ENCODE assay signal across 8 mouse cellular contexts in the genomic region with DNA sequence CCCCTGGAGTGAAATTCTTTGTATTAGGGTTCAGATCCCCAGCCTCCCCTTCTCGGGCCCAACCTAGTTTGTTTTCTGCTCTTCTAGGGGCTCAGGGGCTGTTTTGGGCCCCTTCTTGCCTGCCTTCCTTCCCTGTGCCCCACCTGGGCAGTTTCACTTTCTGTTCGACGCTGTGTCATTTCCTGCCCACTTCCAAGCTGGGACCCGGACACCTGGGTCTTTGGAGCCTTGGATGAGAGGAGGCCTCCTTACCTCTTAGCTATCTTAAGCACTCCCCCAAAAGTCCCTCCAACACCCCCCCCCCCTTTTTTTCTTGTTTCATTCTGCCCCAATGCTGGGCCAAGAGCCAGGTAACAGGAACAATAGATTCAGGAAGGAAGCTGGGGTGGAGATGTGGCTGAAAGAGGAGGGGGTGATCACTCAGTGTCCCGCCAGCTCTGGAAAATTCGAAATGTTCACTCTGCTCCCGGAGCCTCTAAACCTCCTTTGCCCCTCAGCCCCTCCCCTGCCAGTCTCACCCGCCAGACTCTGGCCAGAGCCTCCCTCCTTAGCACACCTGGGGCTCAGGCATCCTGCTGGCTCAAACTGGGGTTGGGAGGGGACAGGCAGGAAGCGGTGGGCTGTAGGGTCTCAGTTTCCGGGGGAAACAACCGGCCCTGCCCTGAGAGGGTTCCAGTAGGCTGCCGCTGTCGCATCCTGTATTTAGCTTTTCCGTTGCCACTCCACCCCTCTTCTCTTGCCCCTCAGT. TPM values are rescaled to one million over a fixed set of nuclear protein-coding genes. Genes with fewer than 3 reads are reported as not detected.
A peak's percentile ranks its signal among the peaks of the same experiment; 100 is the strongest.
DNase-seq lines count a peak whose midpoint lies in the region; ATAC-seq lines count a peak whose summit lies in the region.

No protein-coding gene starts in this region.

- peaks cover 38% of the 10 kb centered on the region for H3K36me3 ChIP-seq in forebrain, embryonic 13.5 days (ENCODE audit: poor library complexity, severe bottlenecking)
- H3K36me3 ChIP-seq in hindbrain, embryonic 15.5 days: peaks cover 25% of the 10 kb centered on the region
- peaks cover 31% of the 10 kb centered on the region for H3K36me3 ChIP-seq in liver, embryonic 12.5 days

- H3K4me1 ChIP-seq in forebrain, embryonic 13.5 days: peaks cover 31% of the 10 kb centered on the region
- peaks cover 35% of the 10 kb centered on the region for H3K4me1 ChIP-seq in hindbrain, embryonic 15.5 days (replicated peaks)
- peaks cover 51% of the 10 kb centered on the region for H3K4me1 ChIP-seq in liver, embryonic 12.5 days

- no peaks in the 10 kb centered on the region for H3K9me3 ChIP-seq in forebrain, embryonic 13.5 days (replicated peaks)
- no peaks in the 10 kb centered on the region for H3K9me3 ChIP-seq in hindbrain, embryonic 15.5 days
- no peaks in the 10 kb centered on the region for H3K9me3 ChIP-seq in liver, embryonic 12.5 days (replicated peaks)

- WGBS in forebrain, embryonic 13.5 days: 37% methylated on average over 14 of the region's 14 CpGs
- WGBS in hindbrain, embryonic 15.5 days: 38% methylated on average over 14 of the region's 14 CpGs
- 12% methylated on average over 14 of the region's 14 CpGs for WGBS in liver, embryonic 12.5 days (ENCODE audit: insufficient replicate concordance)

- H3K4me2 ChIP-seq in forebrain, embryonic 13.5 days: peak overlapping the region; percentile 98
- H3K4me2 ChIP-seq in hindbrain, embryonic 15.5 days: peak overlapping the region; percentile 82
- peak overlapping the region; percentile 95 for H3K4me2 ChIP-seq in liver, embryonic 12.5 days

- H3K27me3 ChIP-seq in forebrain, embryonic 13.5 days: no peaks in the 10 kb centered on the region
- H3K27me3 ChIP-seq in hindbrain, embryonic 15.5 days: no peaks in the 10 kb centered on the region
- H3K27me3 ChIP-seq in liver, embryonic 12.5 days (replicated peaks): no peaks in the 10 kb centered on the region

- H3K27ac ChIP-seq in forebrain, embryonic 13.5 days: no peak overlapping the region
- H3K27ac ChIP-seq in hindbrain, embryonic 15.5 days (replicated peaks): peak overlapping the region; percentile 24; the same call in 1 of the 2 replicates
- peak overlapping the region; percentile 73 for H3K27ac ChIP-seq in liver, embryonic 12.5 days

- DNase-seq in adrenal gland, postnatal 10 days: peak; percentile 34
- no peak for DNase-seq in adrenal gland, postnatal 25 days
- DNase-seq in naive thymus-derived CD4-positive, alpha-beta T cell, adult 2 months (ENCODE audit: low read depth): peak; percentile 65
- DNase-seq in MN1 (ENCODE audit: low spot score): no peak
- DNase-seq in ovary, postnatal 14 days (ENCODE audit: low spot score): no peak

- H3K9ac ChIP-seq in forebrain, embryonic 13.5 days: peak overlapping the region; percentile 43
- no peak overlapping the region for H3K9ac ChIP-seq in hindbrain, embryonic 15.5 days
- peak overlapping the region; percentile 71 for H3K9ac ChIP-seq in liver, embryonic 12.5 days

- ATAC-seq in forebrain, embryonic 13.5 days: no peak
- no peak for ATAC-seq in hindbrain, embryonic 15.5 days (ENCODE audit: low FRiP score, low read depth)
- no peak for ATAC-seq in liver, embryonic 12.5 days

- no peak overlapping the region for H3K4me3 ChIP-seq in forebrain, embryonic 13.5 days
- H3K4me3 ChIP-seq in hindbrain, embryonic 15.5 days: peak overlapping the region; percentile 17
- H3K4me3 ChIP-seq in liver, embryonic 12.5 days: peak overlapping the region; percentile 67

RNA-seq across cellular contexts. Expression of gene Prkd2, which starts 2.5 kb away (rescaled TPM):
- total RNA-seq in adrenal gland, postnatal 10 days (2021): 10 to 100 TPM; 22.2 to 27.2 TPM
- 17.5 and 23.9 TPM in 2 replicates for total RNA-seq in adrenal gland, postnatal 25 days (2021)
- 7.7 and 8.3 TPM in 2 replicates for polyA plus RNA-seq in forebrain, embryonic 13.5 days (2015; fragmentation: Nextera tagmentation; extraction: Ambion mirVana)
- polyA plus RNA-seq in hindbrain, embryonic 15.5 days (2015; fragmentation: Nextera tagmentation; extraction: Ambion mirVana): 6.2 and 6.7 TPM in 2 replicates
- polyA plus RNA-seq in liver, embryonic 12.5 days (2016; fragmentation: Nextera tagmentation; extraction: Ambion mirVana): 4.4 and 4.7 TPM in 2 replicates

RNA-seq across cellular contexts. Expression of gene Fkrp, which starts 28.7 kb away (rescaled TPM):
- 10 to 100 TPM; 22.4 to 22.6 TPM for total RNA-seq in adrenal gland, postnatal 10 days (2021)
- 27.5 and 28.2 TPM in 2 replicates for total RNA-seq in adrenal gland, postnatal 25 days (2021)
- polyA plus RNA-seq in forebrain, embryonic 13.5 days (2015; fragmentation: Nextera tagmentation; extraction: Ambion mirVana): 24.0 and 28.0 TPM in 2 replicates
- polyA plus RNA-seq in hindbrain, embryonic 15.5 days (2015; fragmentation: Nextera tagmentation; extraction: Ambion mirVana): 46.5 and 50.9 TPM in 2 replicates
- polyA plus RNA-seq in liver, embryonic 12.5 days (2016; fragmentation: Nextera tagmentation; extraction: Ambion mirVana): 14.9 and 16.0 TPM in 2 replicates

RNA-seq across cellular contexts. Expression of gene Strn4, which starts 29.6 kb away (rescaled TPM):
- 10 to 100 TPM; 63.8 to 72.8 TPM for total RNA-seq in adrenal gland, postnatal 10 days (2021)
- total RNA-seq in adrenal gland, postnatal 25 days (2021): 73.7 and 116 TPM in 2 replicates
- 147 and 164 TPM in 2 replicates for polyA plus RNA-seq in forebrain, embryonic 13.5 days (2015; fragmentation: Nextera tagmentation; extraction: Ambion mirVana)
- polyA plus RNA-seq in hindbrain, embryonic 15.5 days (2015; fragmentation: Nextera tagmentation; extraction: Ambion mirVana): 171 and 184 TPM in 2 replicates
- 61.3 and 63.2 TPM in 2 replicates for polyA plus RNA-seq in liver, embryonic 12.5 days (2016; fragmentation: Nextera tagmentation; extraction: Ambion mirVana)

RNA-seq across cellular contexts. Expression of gene Dact3, which starts 29.9 kb away (rescaled TPM):
- 1 to 10 TPM; 5.7 to 7.0 TPM for total RNA-seq in adrenal gland, postnatal 10 days (2021)
- 1.8 and 2.8 TPM in 2 replicates for total RNA-seq in adrenal gland, postnatal 25 days (2021)
- polyA plus RNA-seq in forebrain, embryonic 13.5 days (2015; fragmentation: Nextera tagmentation; extraction: Ambion mirVana): 2.0 and 2.3 TPM in 2 replicates
- polyA plus RNA-seq in hindbrain, embryonic 15.5 days (2015; fragmentation: Nextera tagmentation; extraction: Ambion mirVana): 5.1 and 5.6 TPM in 2 replicates
- 1.5 TPM in 2 replicates for polyA plus RNA-seq in liver, embryonic 12.5 days (2016; fragmentation: Nextera tagmentation; extraction: Ambion mirVana)

RNA-seq across cellular contexts. Expression of gene Gng8, which starts 46.3 kb away (rescaled TPM):
- 1 to 10 TPM in 1 of 2 experiments, under 1 TPM in 1; 0.84 to 2.0 TPM for total RNA-seq in adrenal gland, postnatal 10 days (2021)
- 0.70 TPM in 1 of 2 replicates, not detected in the other for total RNA-seq in adrenal gland, postnatal 25 days (2021)
- 9.2 and 18.2 TPM in 2 replicates for polyA plus RNA-seq in forebrain, embryonic 13.5 days (2015; fragmentation: Nextera tagmentation; extraction: Ambion mirVana)
- 1.3 and 5.3 TPM in 2 replicates for polyA plus RNA-seq in hindbrain, embryonic 15.5 days (2015; fragmentation: Nextera tagmentation; extraction: Ambion mirVana)
- polyA plus RNA-seq in liver, embryonic 12.5 days (2016; fragmentation: Nextera tagmentation; extraction: Ambion mirVana): 0.80 and 1.7 TPM in 2 replicates

Comparison
In these comparisons a context has a peak if more than half of its experiments do, and no peak if none do; other contexts are left out.
1. DNase-seq: peak in adrenal gland, postnatal 10 days (single experiment) and naive thymus-derived CD4-positive, alpha-beta T cell, adult 2 months (single experiment); none in adrenal gland, postnatal 25 days (single experiment), MN1 (single experiment) and ovary, postnatal 14 days (single experiment).
2. Peak in every context shown above with its lines, with median percentiles within 50 percentile points of each other: H3K4me2 ChIP-seq.